Mouse (Mus musculus): ENCODE measurements around the gene Pop7.
A peak's percentile ranks its signal among the peaks of the same experiment; 100 is the strongest.

The Pop7 gene

DNA sequence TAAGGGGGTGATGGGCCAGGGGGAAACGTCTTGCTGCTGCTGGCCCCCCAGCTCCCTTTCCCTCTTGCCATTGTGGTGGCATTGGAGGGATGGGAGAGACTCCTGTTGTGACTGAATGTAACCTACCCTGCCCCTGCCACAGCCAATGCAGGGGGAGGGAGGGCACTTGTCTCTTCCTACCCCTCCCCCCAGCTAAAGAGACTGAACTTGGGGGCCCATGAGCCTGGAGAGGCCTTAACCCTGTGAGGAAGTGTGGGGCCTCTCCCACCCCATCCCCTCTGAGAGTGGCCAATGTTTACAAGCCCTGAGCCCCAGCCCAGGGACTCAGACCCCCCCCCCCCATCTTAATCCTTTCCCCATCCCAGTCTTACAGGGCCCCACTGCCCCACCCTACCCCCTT, 25.1 kb upstream of the Pop7 start:
- no peak for DNase-seq

DNA sequence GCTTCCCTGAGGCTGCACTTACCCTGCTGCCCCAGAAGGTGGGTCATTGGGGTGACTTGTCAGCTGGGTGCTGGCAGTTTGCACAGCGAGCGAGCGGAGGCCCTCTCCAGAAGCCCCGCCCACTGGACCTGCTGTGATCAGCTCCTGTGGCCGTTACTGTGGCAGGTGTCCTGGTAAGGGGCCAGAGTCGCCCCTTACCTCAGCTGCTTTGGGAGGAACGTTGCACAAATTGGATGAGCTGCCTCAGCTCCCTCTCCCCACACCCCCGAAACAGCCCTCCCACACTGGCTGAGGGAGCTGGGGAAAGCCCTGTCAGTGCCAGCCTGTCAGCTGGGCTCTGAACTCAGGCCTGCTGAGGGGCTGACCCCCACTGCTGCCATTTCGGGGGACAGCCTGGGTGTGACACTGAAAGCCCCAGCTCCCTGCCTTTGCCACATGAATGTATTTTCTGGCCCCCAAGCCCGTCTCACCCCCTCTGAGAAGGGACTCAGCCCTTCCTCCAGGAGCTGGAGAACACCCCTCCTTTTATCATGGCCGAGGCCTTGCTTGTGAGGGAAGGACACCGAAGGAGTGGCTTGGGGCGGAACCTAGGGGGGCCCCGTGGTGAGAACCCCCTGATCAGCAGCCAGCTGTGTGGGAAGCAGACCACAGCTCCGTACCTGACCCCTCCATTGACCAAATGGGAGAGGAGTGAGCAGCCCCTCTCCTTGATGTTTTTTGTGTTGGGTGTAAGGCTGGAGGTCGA, 24.0 kb upstream of the Pop7 start:
- no peak for DNase-seq

DNA sequence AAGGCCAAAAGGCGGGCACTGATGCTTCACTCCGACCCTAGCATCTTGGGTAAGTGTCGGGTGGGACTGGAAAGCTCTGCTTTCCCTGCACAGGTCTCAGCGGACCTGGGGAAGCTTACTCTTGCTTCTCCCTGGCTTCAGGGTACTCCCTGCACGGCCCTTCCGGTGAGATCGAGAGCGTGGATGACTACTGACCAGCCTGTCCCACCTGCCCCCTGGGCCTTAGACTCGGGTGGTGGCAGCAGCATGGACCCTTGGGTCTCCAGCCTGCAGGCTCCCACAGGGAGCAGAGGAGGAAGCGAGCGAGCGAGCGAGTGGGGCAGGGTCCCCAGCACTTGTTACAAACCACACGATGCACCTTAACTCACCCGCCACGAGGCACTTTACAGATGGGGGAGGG, 23.2 kb upstream of the Pop7 start:
- DNase-seq = no peak

DNA sequence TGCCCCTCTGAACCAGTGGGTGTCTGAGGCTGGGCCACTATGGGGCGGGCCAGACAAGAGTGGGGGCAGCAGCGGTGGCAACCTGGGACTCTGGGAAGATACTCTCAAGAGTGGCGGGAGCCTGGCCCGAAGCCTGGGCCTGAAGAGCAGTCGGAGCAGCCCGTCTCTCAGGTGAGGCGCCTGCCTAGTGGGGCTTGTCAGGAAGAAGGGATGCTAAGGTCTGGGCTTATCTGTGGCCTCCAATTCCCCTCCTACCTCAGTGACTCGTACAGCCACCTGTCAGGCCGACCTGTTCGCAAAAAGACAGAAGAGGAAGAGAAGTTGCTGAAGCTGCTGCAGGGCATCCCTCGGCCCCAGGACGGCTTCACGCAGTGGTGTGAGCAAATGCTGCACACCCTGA, 22.4 kb upstream of the Pop7 start:
- no peak for DNase-seq

DNA sequence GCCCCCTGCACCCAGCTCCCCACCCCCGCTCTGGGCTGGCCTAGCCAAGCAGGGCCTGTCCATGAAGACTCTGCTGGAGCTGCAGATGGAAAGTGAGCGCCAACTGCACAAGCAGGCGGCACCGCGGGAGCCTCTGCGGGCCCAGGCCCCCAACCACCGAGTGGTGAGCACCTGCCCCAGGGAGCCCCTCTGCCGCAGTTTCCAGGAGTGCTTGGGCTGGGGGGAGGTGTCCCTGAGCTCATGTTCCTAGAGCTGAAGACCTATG, 21.9 kb upstream of the Pop7 start:
- no peak for DNase-seq

DNA sequence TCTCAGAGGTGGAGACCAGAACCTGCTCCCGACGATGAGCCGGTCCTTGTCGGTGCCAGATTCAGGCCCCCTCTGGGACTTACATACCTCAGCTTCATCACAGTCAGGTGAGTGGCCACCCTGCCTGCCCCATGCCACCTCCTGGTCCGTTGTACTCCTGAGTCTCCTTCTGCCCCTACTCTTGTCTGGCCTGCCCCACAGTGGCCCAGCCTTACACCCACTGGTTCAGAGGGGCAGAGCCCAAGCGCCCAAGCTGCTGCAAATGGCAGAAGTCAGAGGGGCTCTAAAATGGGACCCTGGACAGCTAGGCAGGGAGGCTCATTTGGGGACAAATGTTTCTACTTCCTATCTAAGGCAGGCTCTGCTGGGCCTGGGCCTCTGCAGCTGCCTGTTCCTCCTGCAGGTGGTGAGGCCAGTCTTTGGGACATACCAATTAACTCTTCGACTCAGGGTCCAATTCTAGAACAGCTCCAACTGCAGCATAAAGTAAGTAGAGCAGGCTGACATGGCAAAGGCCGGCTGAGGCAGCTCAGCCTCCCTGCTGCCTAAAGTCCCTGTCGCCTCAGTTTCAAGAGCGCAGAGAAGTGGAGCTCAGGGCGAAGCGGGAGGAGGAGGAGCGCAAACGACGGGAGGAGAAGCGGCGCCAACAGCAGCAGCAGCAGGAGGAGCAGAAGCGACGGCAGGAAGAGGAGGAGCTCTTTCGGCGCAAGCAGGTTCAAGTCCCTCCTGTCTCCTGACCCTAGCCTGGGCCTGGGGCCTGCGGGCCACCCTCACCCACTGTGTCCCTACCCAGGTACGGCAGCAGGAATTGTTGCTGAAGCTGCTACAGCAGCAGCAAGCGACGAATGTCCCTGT, 21.3 kb upstream of the Pop7 start:
- no peak for DNase-seq

DNA sequence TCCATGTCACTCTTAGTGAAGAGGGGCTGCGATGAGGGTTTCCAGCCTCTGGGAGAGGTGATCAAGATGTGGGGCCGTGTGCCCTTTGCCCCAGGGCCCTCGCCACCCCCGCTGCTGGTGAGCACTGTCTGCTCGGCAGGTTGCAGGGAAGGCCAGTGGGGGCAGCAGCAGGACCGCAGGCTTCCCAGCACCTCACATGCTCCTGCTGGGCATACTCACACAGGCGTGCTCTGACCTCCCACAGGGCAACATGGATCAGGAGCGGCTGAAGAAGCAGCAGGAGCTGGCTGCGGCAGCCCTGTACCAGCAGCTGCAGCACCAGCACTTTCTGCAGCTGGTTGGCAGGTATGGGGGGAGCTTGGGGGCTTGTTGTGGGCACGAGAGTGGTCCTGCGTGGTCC, 20.4 kb upstream of the Pop7 start:
- no peak for DNase-seq

DNA sequence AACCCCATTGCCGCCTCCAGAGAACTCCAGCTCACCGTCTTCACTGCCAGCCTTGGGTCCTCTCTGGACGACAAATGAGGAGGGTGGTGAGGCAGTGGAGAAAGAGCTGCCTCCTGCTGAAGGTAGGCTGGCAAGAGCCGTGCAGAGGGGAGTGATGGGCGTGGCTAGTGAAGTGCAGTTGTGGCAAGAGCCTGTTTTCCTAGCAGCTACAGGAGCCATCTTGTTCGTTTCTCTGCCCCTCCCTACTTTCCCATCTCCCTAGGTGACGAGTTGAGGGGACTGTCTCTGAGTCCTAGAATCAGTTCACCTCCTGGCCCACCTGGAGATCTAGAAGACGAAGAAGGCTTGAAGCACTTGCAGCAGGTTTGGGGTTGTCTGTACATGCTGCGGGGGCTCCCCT, 19.5 kb upstream of the Pop7 start:
- no peak for DNase-seq

DNA sequence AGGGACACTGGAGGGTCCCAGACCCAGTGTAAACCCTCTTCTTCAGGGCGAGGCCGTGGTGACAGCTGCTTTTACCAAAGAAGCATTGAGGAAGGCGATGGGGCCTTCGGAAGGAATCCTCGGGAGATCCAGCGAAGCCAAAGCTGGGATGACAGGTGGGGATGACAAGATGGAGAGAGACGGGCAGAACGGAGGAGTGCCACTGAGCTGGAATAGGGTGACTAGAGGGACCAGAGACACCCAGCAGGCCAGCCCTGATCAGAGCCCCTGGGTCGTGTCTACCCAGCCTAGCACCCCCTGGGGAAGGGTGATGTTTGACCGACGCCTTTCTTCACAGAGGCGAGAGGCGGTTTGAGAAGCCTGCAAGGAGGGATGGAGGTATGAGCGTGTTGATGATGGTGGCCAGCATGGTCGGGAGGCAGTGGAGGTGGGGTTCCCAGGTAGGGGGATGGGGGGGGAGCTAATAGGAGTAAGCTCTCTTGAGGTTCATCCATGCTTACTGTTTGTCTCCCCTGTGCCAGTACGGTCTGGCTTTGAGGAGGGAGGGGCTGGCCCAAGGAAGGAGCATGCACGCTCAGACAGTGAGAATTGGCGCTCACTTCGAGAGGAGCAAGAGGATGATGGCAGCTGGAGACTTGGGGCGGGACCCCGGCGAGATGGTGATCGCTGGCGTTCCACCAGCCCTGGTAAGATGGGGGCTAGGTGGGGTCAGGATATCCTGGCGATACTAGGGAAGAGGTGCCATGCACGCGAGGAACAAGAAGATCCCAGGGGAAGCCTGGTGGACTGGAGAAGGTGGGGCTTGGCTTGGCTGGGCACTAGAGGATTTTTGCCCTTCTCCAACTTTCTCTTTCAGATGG, 17.6 kb upstream of the Pop7 start:
- no peak for DNase-seq

DNA sequence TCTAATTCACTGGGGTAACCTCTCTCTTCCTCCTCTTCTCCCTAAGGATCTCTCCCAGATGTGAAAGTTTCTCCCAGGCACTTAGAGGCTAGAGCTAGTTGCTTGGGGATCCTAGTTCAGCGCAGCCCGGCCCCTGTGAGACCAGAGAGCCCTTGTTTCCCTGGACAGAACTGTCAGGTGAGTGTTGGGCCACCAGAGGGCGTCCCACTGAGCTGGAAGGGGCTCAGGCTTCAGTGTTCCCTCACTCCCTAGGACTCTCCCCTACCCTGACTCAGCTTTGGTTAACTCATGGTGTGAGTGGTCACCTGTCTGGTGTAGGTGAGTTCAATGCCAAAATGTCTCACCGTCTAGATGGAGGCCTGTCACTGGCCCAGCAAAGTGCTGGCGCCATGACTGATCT, 16.1 kb upstream of the Pop7 start, which contains the start of gene Gigyf1:
Gigyf1 (plus strand) TSS at position 113 of the 400 bp plus-strand sequence.
- DNase-seq = no peak

DNA sequence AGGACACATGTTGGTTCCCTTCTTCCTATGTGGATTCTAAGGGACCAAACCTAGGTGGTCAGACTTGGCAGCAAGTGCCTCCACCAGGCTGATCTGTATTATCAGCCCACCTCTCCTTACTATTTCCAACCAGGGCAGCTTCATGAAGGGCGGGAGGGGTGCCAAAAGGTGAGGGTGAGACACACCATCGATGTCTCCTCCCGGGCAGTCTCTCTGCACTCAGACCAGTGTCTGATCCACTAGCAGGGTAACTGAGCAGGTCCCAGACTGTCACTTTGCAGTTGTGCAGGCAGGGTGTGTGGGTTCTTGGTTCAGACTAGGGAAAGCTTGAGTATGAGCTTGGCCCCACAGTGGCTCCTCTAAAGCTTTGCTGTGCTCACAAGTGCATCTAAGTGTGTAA, 12.5 kb upstream of the Pop7 start:
- DNase-seq = peak; percentile 25

DNA sequence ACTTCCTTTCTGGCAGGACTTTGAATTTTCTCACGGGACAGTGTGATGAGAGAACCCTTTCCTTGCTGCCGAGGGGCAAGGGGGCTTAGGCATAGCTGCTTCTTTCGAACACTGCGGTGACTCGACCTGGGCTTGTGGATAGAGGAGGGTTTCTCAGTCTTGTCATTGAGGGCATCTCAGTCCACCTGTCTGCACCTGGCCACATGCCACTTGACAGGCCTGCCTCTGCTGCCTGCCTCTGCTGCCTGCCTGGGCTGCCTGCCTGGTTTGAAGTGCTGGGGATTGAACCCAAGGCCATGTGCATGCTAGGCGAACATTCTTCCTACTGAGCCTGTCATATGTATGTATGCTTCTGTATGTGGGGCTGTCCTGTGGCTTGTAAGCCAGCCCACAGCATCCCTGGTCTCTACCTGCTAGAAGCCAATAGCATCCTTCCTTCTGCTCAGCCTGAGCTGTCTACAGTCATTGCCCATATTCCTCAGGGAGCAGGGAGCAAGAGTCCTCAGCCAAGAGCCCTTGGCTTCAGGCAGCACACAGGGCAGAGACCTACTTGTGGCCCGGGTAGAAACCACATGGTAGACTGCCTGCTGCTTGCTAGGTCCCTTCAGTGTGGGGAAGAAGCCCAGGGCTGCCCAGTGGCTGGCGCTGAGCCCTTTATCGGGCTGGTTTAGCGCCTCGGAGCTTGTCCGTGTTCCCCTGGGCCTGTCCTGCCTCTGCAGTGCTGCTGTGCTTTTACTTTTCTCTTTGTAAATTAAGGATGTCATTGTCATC, 11.8 kb upstream of the Pop7 start:
- DNase-seq = peak; percentile 50

DNA sequence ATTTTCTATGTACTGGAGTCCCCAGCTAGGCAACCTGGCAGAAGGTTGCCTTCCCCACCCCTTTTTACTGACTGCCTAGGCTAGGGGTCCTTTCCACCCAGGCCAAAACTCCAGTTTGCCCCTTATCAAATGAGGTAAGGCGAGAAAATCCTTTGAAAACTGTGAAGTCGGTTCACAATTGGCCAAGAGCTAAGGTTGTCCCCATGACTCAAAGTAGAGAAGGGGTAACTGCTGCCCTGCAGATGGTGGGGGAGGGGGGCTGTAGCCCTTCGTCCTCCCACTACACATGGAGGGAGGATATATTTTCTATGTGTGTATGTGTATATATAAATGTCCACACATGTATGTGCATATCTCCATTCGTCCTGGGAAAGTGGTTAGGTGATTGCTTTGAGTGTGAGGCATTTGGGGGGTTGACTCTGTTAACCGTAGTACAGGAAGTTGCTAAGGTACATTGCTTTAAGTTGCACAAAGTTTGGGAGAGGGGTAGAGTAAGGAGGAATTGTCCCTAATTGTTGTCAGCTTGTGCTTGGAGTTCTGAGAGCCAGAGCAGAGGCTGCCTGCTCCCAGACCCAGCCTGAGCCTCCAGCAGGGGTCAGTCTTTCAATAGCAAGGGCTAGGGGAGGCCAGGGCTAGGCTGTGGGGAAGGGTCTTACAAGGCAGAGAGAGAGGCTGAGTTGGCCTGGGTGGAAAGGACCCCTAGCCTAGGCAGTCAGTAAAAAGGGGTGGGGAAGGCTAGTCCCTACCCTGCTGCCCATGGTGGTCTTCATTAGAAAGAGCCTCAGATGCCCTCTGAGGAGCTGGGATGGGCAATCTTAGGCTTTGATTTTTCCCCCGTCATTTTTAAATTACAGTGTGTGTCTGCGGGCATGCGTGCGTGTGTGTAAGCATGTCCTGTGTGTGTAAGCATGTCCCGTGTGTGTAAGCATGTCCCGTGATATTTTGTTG, 10.8 kb upstream of the Pop7 start:
- peak; percentile 31 for DNase-seq

DNA sequence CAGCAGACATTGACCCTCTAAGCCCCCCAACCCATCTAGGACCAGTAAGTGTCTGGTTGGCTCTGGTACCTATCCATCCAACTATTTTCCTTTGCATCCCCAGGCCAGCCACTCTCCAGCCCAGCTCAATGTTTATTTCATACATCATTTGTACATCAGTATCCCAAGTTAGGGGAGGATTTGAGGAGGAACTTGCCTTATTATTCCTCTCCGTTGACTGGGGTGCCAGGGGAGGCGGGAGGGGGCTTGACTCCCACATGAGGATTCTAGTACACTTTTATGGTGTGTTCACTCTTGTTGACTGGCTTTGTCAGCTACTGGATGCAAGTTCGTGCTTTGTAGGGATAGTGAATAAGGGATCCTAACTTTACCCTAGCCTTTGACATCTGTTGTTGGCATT, 9.4 kb upstream of the Pop7 start:
- peak; percentile 19 for DNase-seq

DNA sequence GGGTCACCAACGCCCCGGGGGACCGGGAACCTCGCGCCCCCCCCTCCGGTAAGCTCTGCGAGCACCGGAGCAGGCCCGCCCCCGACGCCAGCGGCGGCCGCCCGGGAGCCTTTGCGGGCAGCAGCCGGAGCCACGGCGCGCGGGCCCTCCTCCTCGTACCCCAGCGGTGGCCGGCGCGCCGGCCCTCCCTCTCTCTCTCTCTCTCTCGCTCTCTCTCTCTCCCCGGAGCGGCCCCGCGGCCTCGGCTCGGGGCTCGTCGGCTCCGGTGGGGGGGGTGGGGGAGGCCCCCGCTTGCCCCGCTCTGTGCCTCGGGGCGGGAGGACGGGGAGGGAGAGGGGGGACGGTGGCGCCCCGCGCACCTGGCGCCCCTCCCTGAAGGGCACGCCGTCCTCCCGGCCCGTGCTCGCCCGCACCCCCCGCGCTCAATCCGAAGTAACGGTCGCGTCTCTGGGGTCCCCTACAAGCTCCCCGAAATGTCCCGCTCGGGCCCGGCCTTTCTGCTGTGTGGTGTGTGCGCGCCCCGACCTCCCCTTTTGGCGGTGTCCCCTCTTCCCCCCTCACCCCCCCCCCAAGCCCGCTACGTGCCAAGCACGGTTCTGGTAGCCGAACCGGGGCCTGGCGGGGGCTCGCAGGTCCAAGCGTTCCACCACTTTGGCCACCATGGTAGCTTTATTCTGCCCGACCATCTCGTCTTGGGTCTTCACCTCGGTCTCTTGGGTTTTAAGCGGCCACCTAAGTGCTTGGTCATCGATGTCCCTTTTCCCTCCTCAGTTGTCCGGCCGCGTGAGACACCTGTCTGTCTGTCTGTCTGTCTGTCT, 8.5 kb upstream of the Pop7 start:
- DNase-seq = peak; percentile 44

DNA sequence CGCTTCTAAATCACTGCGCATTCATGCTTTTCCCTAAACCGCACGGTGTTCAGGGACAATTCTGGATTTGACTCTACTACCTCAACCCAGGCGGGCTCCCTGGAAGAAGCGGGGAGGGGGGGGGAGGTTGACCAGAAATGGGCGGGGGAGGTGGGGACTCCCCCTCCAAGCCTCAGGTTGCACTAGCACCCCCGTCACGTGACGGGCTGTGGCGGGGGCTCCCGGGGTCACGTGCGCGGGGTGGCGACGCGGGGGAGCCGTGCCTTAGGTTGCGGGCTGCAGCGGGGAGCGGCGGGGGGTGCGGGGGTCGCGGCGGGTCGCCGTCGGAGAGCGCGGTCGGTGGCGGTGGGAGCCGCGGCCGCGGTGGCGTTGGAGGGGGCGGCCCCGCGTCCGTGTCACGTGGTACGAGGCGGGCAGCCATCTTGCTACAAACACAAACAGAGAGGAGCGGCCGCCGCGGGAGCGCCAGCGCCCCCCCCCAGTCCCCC, 7.7 kb upstream of the Pop7 start:
- peak; percentile 86 for DNase-seq

DNA sequence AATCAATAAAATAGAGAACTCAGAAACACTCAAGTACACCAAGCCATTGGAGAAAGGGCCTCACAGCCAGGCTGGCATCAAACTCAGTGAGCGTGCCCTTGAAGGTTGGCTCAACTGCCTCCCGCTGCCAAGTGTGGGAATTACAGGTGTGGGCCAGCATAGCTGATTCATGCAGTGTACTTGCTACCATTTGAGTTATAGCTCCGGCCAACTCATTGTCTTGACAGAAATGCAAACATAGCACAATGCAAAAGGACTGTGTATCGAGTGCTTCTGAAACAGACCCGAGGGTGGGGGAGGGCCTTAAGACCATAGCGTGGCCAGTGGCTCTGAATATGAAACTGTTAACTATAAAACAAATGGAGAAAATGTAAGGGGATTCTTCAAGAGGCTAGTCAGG, 1.7 kb upstream of the Pop7 start:
- peak; percentile 27 for DNase-seq

DNA sequence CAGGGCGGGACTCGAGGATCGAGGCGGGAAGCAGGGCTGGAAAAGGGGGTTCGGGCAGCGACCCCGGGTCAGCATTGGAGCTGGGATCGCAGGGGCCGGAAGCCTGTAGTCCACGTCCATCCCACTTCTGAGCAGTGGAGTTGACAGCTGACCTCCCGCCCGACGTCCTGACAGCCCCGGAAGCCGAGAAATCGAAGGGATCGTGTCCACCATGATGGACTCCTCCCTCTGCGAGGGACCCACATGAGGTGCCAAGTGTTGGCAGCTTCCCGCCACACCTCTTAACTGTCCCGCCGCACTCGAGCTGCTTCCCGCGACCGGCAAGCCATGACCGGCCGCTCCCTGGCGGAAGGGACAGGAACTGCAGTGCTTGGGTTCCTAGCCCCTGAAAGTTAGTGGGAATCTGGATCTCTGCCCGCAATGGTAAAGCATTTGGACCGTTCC, 371 bp upstream of the Pop7 start:
- no peak for DNase-seq

DNA sequence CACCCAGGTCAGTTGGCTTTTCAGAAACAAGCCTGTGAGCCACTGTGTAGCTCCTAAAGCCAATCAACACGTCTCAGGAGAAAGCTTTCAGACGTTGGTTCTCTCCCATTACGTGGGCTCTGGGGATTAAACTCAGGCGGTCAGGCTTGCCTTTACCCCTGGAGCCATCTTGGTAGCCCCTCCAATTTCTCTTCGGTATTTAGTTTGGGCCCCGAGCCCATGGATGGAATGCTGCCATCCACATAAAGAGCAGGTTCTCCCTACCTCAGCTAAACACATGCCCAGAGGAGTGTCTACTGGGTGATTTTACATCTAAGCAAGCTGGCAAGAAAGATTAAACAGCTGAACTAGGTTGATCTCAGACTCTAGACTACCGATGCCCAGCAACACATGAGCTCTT, 2.1 kb downstream of the Pop7 start:
- peak; percentile 33 for DNase-seq

DNA sequence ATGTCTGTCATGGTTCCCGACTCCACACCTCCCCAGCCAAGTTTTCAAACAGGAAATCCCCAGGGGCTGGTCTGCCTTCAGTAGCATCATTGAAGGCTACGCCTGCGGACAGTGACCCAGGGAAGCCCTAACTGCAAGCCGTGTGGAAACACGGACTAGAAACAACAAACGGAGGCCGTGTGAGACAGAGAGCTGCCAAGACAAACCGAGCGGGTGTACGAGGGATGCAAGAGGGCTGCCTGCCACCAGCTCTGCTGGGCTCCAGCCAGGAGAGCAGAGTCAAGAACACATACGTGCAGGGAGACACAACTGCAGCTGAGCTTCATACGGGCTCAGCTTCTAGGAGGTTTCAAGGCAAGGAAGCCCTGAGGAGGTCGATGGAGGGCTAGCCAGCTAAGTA, 8.5 kb downstream of the Pop7 start:
- no peak for DNase-seq

DNA sequence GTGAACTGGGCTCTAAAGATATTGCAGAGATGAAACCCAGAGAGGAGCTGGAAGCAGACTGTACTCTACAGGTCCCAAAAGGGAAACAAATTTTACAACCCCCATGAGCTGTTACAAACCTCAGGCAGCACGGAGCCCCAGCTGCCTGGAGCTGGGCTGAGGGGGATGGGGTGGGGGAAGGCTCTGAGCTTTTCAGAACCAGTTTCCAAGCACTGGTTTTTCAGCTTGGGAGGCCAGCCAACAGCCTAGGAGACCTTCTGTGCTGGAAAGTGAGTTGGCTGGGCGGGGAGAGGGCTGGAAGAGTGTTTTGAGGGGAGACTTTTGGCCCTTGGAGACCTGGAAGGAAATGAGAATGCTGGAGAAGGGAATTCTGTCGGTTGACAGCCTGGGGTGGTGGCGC, 10.8 kb downstream of the Pop7 start:
- no peak for DNase-seq
